ENCODE assay signal across 11 mouse cellular contexts in genomic region chrX:139808085-139808484, GRCm38 (mm10). TPM values are rescaled to one million over a fixed set of nuclear protein-coding genes. Genes with fewer than 3 reads are reported as not detected.
DNase-seq lines count a peak whose midpoint lies in the region; ATAC-seq and TF ChIP-seq lines count a peak whose summit lies in the region.
"Had no signal": no experiment of that assay in that cellular context is flagged by ENCODE, and none has a peak within 500 bp of the region (broad histone marks: within the 10 kb centered on the region; RNA-seq: fewer than 3 reads in every experiment).

No protein-coding gene starts in this region.

- no peaks in the 10 kb centered on the region for H3K9me3 ChIP-seq in stomach, embryonic 15.5 days
- H3K9me3 ChIP-seq in stomach, postnatal 0 days (ENCODE audit: control insufficient read depth, low read length): no peaks in the 10 kb centered on the region
- no peaks in the 10 kb centered on the region for H3K9me3 ChIP-seq in kidney, embryonic 15.5 days (replicated peaks)
- no peaks in the 10 kb centered on the region for H3K9me3 ChIP-seq in stomach, embryonic 16.5 days (replicated peaks; ENCODE audit: control insufficient read depth, low read length)
- H3K9me3 ChIP-seq: heart, embryonic 13.5 days had no signal

- no peak overlapping the region for H3K4me3 ChIP-seq in stomach, embryonic 15.5 days (replicated peaks)
- no peak overlapping the region for H3K4me3 ChIP-seq in stomach, postnatal 0 days (ENCODE audit: low read depth, low read length)
- H3K4me3 ChIP-seq in kidney, embryonic 15.5 days (replicated peaks): no peak overlapping the region
- no peak overlapping the region for H3K4me3 ChIP-seq in stomach, embryonic 16.5 days (replicated peaks; ENCODE audit: low read length)
- H3K4me3 ChIP-seq: heart, embryonic 13.5 days had no signal

- TF ChIP-seq CTCF in stomach, postnatal 0 days (IDR thresholded peaks at IDR 0.05; ENCODE audit: low read depth): no peak

- ATAC-seq in stomach, embryonic 15.5 days (ENCODE audit: insufficient read depth, low FRiP score, low read depth): peak; percentile 10; the same call in 1 of the 2 replicates
- no peak for ATAC-seq in stomach, postnatal 0 days (ENCODE audit: low FRiP score, low TSS enrichment)
- 0 out of 2 replicates have a peak, but pooled peaks have one; percentile 61 for ATAC-seq in kidney, embryonic 15.5 days (replicated peaks; ENCODE audit: low FRiP score)
- ATAC-seq in stomach, embryonic 16.5 days (ENCODE audit: insufficient read depth, low FRiP score): 0 out of 2 replicates have a peak, but pooled peaks have one; percentile 40

- no peak overlapping the region for H3K27ac ChIP-seq in stomach, embryonic 15.5 days
- no peak overlapping the region for H3K27ac ChIP-seq in stomach, postnatal 0 days (replicated peaks)
- peak overlapping the region; percentile 32; the same call in 1 of the 2 replicates for H3K27ac ChIP-seq in kidney, embryonic 15.5 days
- H3K27ac ChIP-seq in stomach, embryonic 16.5 days (ENCODE audit: low read length): no peak overlapping the region
- H3K27ac ChIP-seq: heart, embryonic 13.5 days had no signal

- H3K27me3 ChIP-seq in stomach, embryonic 15.5 days (replicated peaks): no peaks in the 10 kb centered on the region
- no peaks in the 10 kb centered on the region for H3K27me3 ChIP-seq in stomach, postnatal 0 days (ENCODE audit: control insufficient read depth, insufficient read depth, low read length)
- H3K27me3 ChIP-seq in kidney, embryonic 15.5 days: peaks cover 35% of the 10 kb centered on the region
- H3K27me3 ChIP-seq in stomach, embryonic 16.5 days (ENCODE audit: control insufficient read depth, insufficient read depth, low read length): no peaks in the 10 kb centered on the region; the same call in 1 of the 2 replicates

- no peak overlapping the region for H3K9ac ChIP-seq in stomach, embryonic 15.5 days
- no peak overlapping the region for H3K9ac ChIP-seq in stomach, postnatal 0 days (ENCODE audit: low read length)
- H3K9ac ChIP-seq in kidney, embryonic 15.5 days: no peak overlapping the region
- H3K9ac ChIP-seq in stomach, embryonic 16.5 days (ENCODE audit: low read length): no peak overlapping the region
- H3K9ac ChIP-seq: heart, embryonic 13.5 days had no signal

- no peak for TF ChIP-seq EP300 in stomach, postnatal 0 days (optimal IDR thresholded peaks at IDR 0.05)

- H3K4me1 ChIP-seq in stomach, embryonic 15.5 days: no peaks in the 10 kb centered on the region
- no peaks in the 10 kb centered on the region for H3K4me1 ChIP-seq in stomach, postnatal 0 days (replicated peaks; ENCODE audit: control insufficient read depth, insufficient read depth)
- H3K4me1 ChIP-seq in kidney, embryonic 15.5 days: no peaks in the 10 kb centered on the region
- H3K4me1 ChIP-seq in stomach, embryonic 16.5 days (ENCODE audit: control insufficient read depth, insufficient read depth, low read length): no peaks in the 10 kb centered on the region
- H3K4me1 ChIP-seq: heart, embryonic 13.5 days had no signal

- WGBS in stomach, embryonic 15.5 days: 54% methylated on average over 4 of the region's 4 CpGs
- WGBS in stomach, postnatal 0 days: 49% methylated on average over 4 of the region's 4 CpGs
- WGBS in kidney, embryonic 15.5 days: 51% methylated on average over 4 of the region's 4 CpGs
- WGBS in stomach, embryonic 16.5 days: 43% methylated on average over 4 of the region's 4 CpGs

- H3K36me3 ChIP-seq in stomach, embryonic 15.5 days: no peaks in the 10 kb centered on the region
- no peaks in the 10 kb centered on the region for H3K36me3 ChIP-seq in stomach, postnatal 0 days (ENCODE audit: control insufficient read depth, insufficient read depth, low read length)
- no peaks in the 10 kb centered on the region for H3K36me3 ChIP-seq in kidney, embryonic 15.5 days
- no peaks in the 10 kb centered on the region for H3K36me3 ChIP-seq in stomach, embryonic 16.5 days (ENCODE audit: control insufficient read depth, insufficient read depth, low read length)
- H3K36me3 ChIP-seq: heart, embryonic 13.5 days had no signal

- H3K4me2 ChIP-seq in stomach, embryonic 15.5 days: no peak overlapping the region
- no peak overlapping the region for H3K4me2 ChIP-seq in stomach, postnatal 0 days (replicated peaks; ENCODE audit: low read depth)
- H3K4me2 ChIP-seq in kidney, embryonic 15.5 days: no peak overlapping the region
- no peak overlapping the region for H3K4me2 ChIP-seq in stomach, embryonic 16.5 days (ENCODE audit: low read depth, low read length)
- H3K4me2 ChIP-seq: heart, embryonic 13.5 days had no signal

- peak; percentile 33 for DNase-seq in adrenal gland, postnatal 14 days
- DNase-seq in adrenal gland, postnatal 4 days (ENCODE audit: low spot score in 2 of 2): no peak
- no peak for DNase-seq in stomach, postnatal 0 days (ENCODE audit: low spot score)
- no peak for DNase-seq in thymus, postnatal 25 days
- no peak for DNase-seq in urinary bladder, postnatal 25 days (ENCODE audit: low spot score)
- DNase-seq: lung, adult 2 months; spleen, adult 18-20 months had no signal

RNA-seq across cellular contexts. Expression of gene Cldn2, which starts 7.5 kb away (rescaled TPM):
- total RNA-seq in adrenal gland, postnatal 14 days (2021): 0.23 and 1.9 TPM in 2 replicates
- total RNA-seq in adrenal gland, postnatal 4 days (2021): 10 to 100 TPM in 1 of 2 experiments, 1 to 10 TPM in 1; 2.6 to 16.2 TPM
- 12.0 and 17.7 TPM in 2 replicates for polyA plus RNA-seq in stomach, embryonic 15.5 days (2015; fragmentation: Nextera tagmentation; extraction: Ambion mirVana)
- polyA plus RNA-seq in stomach, postnatal 0 days (2015; fragmentation: Nextera tagmentation; extraction: Ambion mirVana): 0.16 and 0.18 TPM in 2 replicates
- polyA plus RNA-seq in kidney, embryonic 15.5 days (2015; fragmentation: Nextera tagmentation; extraction: Ambion mirVana): 31.2 and 31.6 TPM in 2 replicates
- polyA plus RNA-seq in stomach, embryonic 16.5 days (2015; fragmentation: Nextera tagmentation; extraction: Ambion mirVana): 10.8 and 13.4 TPM in 2 replicates

RNA-seq across cellular contexts. Expression of gene Ripply1, which starts 25.9 kb away (rescaled TPM):
- not detected in 2 replicates for total RNA-seq in adrenal gland, postnatal 14 days (2021)
- under 1 TPM in 1 of 2 experiments, not detected in 1; 0.40 TPM for total RNA-seq in adrenal gland, postnatal 4 days (2021)
- polyA plus RNA-seq in stomach, embryonic 15.5 days (2015; fragmentation: Nextera tagmentation; extraction: Ambion mirVana): not detected in 2 replicates
- not detected in 2 replicates for polyA plus RNA-seq in stomach, postnatal 0 days (2015; fragmentation: Nextera tagmentation; extraction: Ambion mirVana)
- 0.42 TPM in 1 of 2 replicates, not detected in the other for polyA plus RNA-seq in kidney, embryonic 15.5 days (2015; fragmentation: Nextera tagmentation; extraction: Ambion mirVana)
- 0.45 TPM in 1 of 2 replicates, not detected in the other for polyA plus RNA-seq in stomach, embryonic 16.5 days (2015; fragmentation: Nextera tagmentation; extraction: Ambion mirVana)
- polyA plus RNA-seq: heart, embryonic 13.5 days had no signal

Comparison
In these comparisons a context has a peak if more than half of its experiments do, and no peak if none do; other contexts are left out.
1. RNA of gene Cldn2, which starts 7.5 kb away (polyA plus RNA-seq): 31.2 to 31.6 TPM in kidney, embryonic 15.5 days, 10.8 to 13.4 TPM in stomach, embryonic 16.5 days and 12.0 to 17.7 TPM in stomach, embryonic 15.5 days; 0.16 to 0.18 TPM in stomach, postnatal 0 days; every median in the first group is over 10 times any median in the second.